Mouse (Mus musculus) bone marrow macrophage, adult 2 months (primary cell): Measurements from ENCODE around the gene Rps3.

ENCODE experiments used
- CTCF ChIP-seq: IDR thresholded peaks from 2 replicates; pipeline ENCODE4 v1.5.1; 2012; ENCODE audit warnings: low read depth, mild to moderate bottlenecking, low read length, moderate library complexity
- POLR2A ChIP-seq: IDR thresholded peaks from 2 replicates; pipeline ENCODE4 v1.6.1; 2012; ENCODE audit warnings: mild to moderate bottlenecking, low read depth, low read length, borderline replicate concordance

- peak; percentile 94 for TF ChIP-seq CTCF
- TF ChIP-seq POLR2A: no peak
These were observed 39.5 kb downstream of the Rps3 start for GRCm38 (mm10) chr7:99444012-99444411.
